ENCODE assay signal across 10 mouse cellular contexts in the genomic region with DNA sequence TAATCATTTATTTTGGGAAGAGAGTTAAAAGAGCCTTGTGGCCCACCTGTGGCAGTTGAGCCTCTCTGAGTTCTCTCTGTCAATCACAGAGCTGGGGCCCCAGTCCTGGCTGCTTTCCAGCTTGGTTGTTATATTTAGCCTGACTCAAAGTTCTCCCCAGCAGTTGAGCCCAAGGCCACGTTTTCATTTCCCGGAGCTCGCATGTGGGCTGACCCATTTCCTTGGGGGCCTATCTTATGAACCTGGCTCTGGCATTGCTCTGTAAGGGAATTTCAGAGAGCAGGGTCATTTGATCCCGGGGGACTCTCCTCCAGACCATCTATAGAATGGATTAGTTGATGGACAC. TPM values are rescaled to one million over a fixed set of nuclear protein-coding genes. Genes with fewer than 3 reads are reported as not detected.
DNase-seq lines count a peak whose midpoint lies in the region; ATAC-seq lines count a peak whose summit lies in the region.
"Had no signal": no experiment of that assay in that cellular context is flagged by ENCODE, and none has a peak within 500 bp of the region (broad histone marks: within the 10 kb centered on the region; RNA-seq: fewer than 3 reads in every experiment).

No protein-coding gene starts in this region.

- H3K9ac ChIP-seq in intestine, embryonic 16.5 days (ENCODE audit: low read depth, low read length), result peak overlapping the region; percentile 39; the same call in 1 of the 2 replicates
- no peak overlapping the region for H3K9ac ChIP-seq in forebrain, embryonic 11.5 days (ENCODE audit: low read length)
- H3K9ac ChIP-seq in midbrain, embryonic 11.5 days (ENCODE audit: low read length), result no peak overlapping the region

- H3K4me1 ChIP-seq in intestine, embryonic 16.5 days (ENCODE audit: control insufficient read depth, insufficient read depth, low read length), result peaks cover 3% of the 10 kb centered on the region; the same call in 1 of the 2 replicates
- H3K4me1 ChIP-seq in forebrain, embryonic 11.5 days (replicated peaks; ENCODE audit: control insufficient read depth, insufficient read depth, low read length), result peaks cover 2% of the 10 kb centered on the region; the same call in 1 of the 2 replicates
- no peaks in the 10 kb centered on the region; the same call in 1 of the 2 replicates for H3K4me1 ChIP-seq in hindbrain, embryonic 10.5 days (replicated peaks)
- no peaks in the 10 kb centered on the region for H3K4me1 ChIP-seq in midbrain, embryonic 11.5 days (ENCODE audit: control insufficient read depth, insufficient read depth, low read length)

- intact Hi-C loops in left cerebral cortex, postnatal 4 days (cut with DNase I), result no loop called here

- H3K27me3 ChIP-seq in intestine, embryonic 16.5 days (replicated peaks; ENCODE audit: control insufficient read depth, insufficient read depth, low read length), result no peaks in the 10 kb centered on the region
- H3K27me3 ChIP-seq in forebrain, embryonic 11.5 days (ENCODE audit: control insufficient read depth, insufficient read depth, low read length), result no peaks in the 10 kb centered on the region
- no peaks in the 10 kb centered on the region for H3K27me3 ChIP-seq in hindbrain, embryonic 10.5 days (ENCODE audit: insufficient read depth, poor library complexity, severe bottlenecking)
- H3K27me3 ChIP-seq in midbrain, embryonic 11.5 days (ENCODE audit: control insufficient read depth, insufficient read depth, low read length), result no peaks in the 10 kb centered on the region

- H3K4me3 ChIP-seq in intestine, embryonic 16.5 days (ENCODE audit: low read length), result peak overlapping the region; percentile 22
- H3K4me3 ChIP-seq in forebrain, embryonic 11.5 days (ENCODE audit: low read depth, low read length), result no peak overlapping the region
- H3K4me3 ChIP-seq in hindbrain, embryonic 10.5 days, result no peak overlapping the region
- H3K4me3 ChIP-seq in midbrain, embryonic 11.5 days (ENCODE audit: low read depth, low read length), result no peak overlapping the region
- H3K4me3 ChIP-seq: myocyte had no signal

- H3K9me3 ChIP-seq in intestine, embryonic 16.5 days (ENCODE audit: control insufficient read depth, low read length), result no peaks in the 10 kb centered on the region; the same call in 1 of the 2 replicates
- H3K9me3 ChIP-seq in forebrain, embryonic 11.5 days (ENCODE audit: control insufficient read depth, low read length), result no peaks in the 10 kb centered on the region
- peaks cover 7% of the 10 kb centered on the region; the same call in 1 of the 2 replicates for H3K9me3 ChIP-seq in hindbrain, embryonic 10.5 days
- H3K9me3 ChIP-seq in midbrain, embryonic 11.5 days (ENCODE audit: control insufficient read depth, low read length), result 0 out of 2 replicates have a peak, but pooled peaks cover 3% of the 10 kb centered on the region

- 25% methylated on average over 4 of the region's 4 CpGs for WGBS in intestine, embryonic 16.5 days
- 82% methylated on average over 4 of the region's 4 CpGs for WGBS in forebrain, embryonic 11.5 days
- WGBS in hindbrain, embryonic 10.5 days, result 74% methylated on average over 4 of the region's 4 CpGs
- WGBS in midbrain, embryonic 11.5 days, result 83% methylated on average over 4 of the region's 4 CpGs

- peak overlapping the region; percentile 39 for H3K4me2 ChIP-seq in intestine, embryonic 16.5 days (ENCODE audit: low read depth, low read length)
- H3K4me2 ChIP-seq in forebrain, embryonic 11.5 days (ENCODE audit: low read depth, low read length, severe bottlenecking), result no peak overlapping the region
- no peak overlapping the region for H3K4me2 ChIP-seq in midbrain, embryonic 11.5 days

- H3K36me3 ChIP-seq in intestine, embryonic 16.5 days (ENCODE audit: control insufficient read depth, insufficient read depth, low read length), result no peaks in the 10 kb centered on the region
- H3K36me3 ChIP-seq in forebrain, embryonic 11.5 days (ENCODE audit: control insufficient read depth, insufficient read depth, low read length), result no peaks in the 10 kb centered on the region
- H3K36me3 ChIP-seq in hindbrain, embryonic 10.5 days, result no peaks in the 10 kb centered on the region
- no peaks in the 10 kb centered on the region for H3K36me3 ChIP-seq in midbrain, embryonic 11.5 days (ENCODE audit: control insufficient read depth, insufficient read depth, low read length)

- peak; percentile 94 for ATAC-seq in intestine, embryonic 16.5 days
- no peak for ATAC-seq in forebrain, embryonic 11.5 days (replicated peaks; ENCODE audit: low FRiP score)
- no peak for ATAC-seq in midbrain, embryonic 11.5 days (ENCODE audit: low FRiP score)

- peak; percentile 58 for DNase-seq in retina, postnatal 1 day
- no peak for DNase-seq in retina, embryonic 14.5 days (ENCODE audit: low spot score)
- DNase-seq in gastrocnemius, postnatal 25 days, result peak; percentile 32
- DNase-seq in forebrain, embryonic 11.5 days (ENCODE audit: low spot score), result no peak
- no peak for DNase-seq in left cerebral cortex, postnatal 4 days
- DNase-seq in hindbrain, embryonic 10.5 days (ENCODE audit: low spot score), result no peak
- no peak for DNase-seq in midbrain, embryonic 11.5 days (ENCODE audit: low spot score, missing footprints)
- DNase-seq: embryo, embryonic 11 days had no signal

- H3K27ac ChIP-seq in intestine, embryonic 16.5 days (ENCODE audit: low read length), result peak overlapping the region; percentile 73
- H3K27ac ChIP-seq in forebrain, embryonic 11.5 days (ENCODE audit: low read depth, low read length), result no peak overlapping the region
- H3K27ac ChIP-seq in hindbrain, embryonic 10.5 days, result no peak overlapping the region
- no peak overlapping the region for H3K27ac ChIP-seq in midbrain, embryonic 11.5 days (ENCODE audit: low read depth, low read length)

RNA-seq across cellular contexts. Expression of a gene that starts 19.4 kb away (rescaled TPM):
- 1 to 10 TPM in 1 of 2 experiments, under 1 TPM in 1; 0.84 to 1.3 TPM for total RNA-seq in gastrocnemius, postnatal 25 days (2021)
- polyA plus RNA-seq in intestine, embryonic 16.5 days (2015; fragmentation: Nextera tagmentation; extraction: Ambion mirVana), result 35.8 and 41.6 TPM in 2 replicates
- polyA plus RNA-seq in forebrain, embryonic 11.5 days (2014; fragmentation: Nextera tagmentation; extraction: Ambion mirVana), result 4.8 and 6.9 TPM in 2 replicates
- total RNA-seq in left cerebral cortex, postnatal 4 days (2021), result 1 to 10 TPM; 4.7 to 4.8 TPM
- polyA plus RNA-seq in hindbrain, embryonic 10.5 days (2016; fragmentation: Nextera tagmentation; extraction: Ambion mirVana), result 2.3 and 2.4 TPM in 2 replicates
- 3.2 and 3.4 TPM in 2 replicates for polyA plus RNA-seq in midbrain, embryonic 11.5 days (2014; fragmentation: Nextera tagmentation; extraction: Ambion mirVana)

Comparison
In these comparisons a context has a peak if more than half of its experiments do, and no peak if none do; other contexts are left out.
1. DNase-seq: peak in retina, postnatal 1 day (single experiment) and gastrocnemius, postnatal 25 days (single experiment); none in retina, embryonic 14.5 days (single experiment), forebrain, embryonic 11.5 days (single experiment), left cerebral cortex, postnatal 4 days (single experiment), hindbrain, embryonic 10.5 days (single experiment) and midbrain, embryonic 11.5 days (single experiment).